Comparison of ENCODE assay signal across 12 mouse cellular contexts in genomic region chr17:67150441-67150840, GRCm38 (mm10).
"Had no signal": no experiment of that assay in that cellular context is flagged by ENCODE, and none has a peak within 500 bp of the region (broad histone marks: within the 10 kb centered on the region; RNA-seq: fewer than 3 reads in every experiment).

No protein-coding gene starts in this region.

- DNase-seq: kidney, adult 2 months; kidney, postnatal 14 days; midbrain, embryonic 14.5 days; right cerebral cortex, postnatal 14 days had no signal

- H3K36me3 ChIP-seq: kidney, embryonic 15.5 days; limb, embryonic 10.5 days; liver, embryonic 15.5 days; lung, embryonic 15.5 days; neural tube, embryonic 13.5 days had no signal

- H3K9me3 ChIP-seq: kidney, embryonic 15.5 days; limb, embryonic 10.5 days; liver, embryonic 15.5 days; lung, embryonic 15.5 days; neural tube, embryonic 13.5 days had no signal

- H3K27me3 ChIP-seq: kidney, embryonic 15.5 days; liver, embryonic 15.5 days; lung, embryonic 15.5 days; neural tube, embryonic 13.5 days had no signal

- ATAC-seq: intestine, embryonic 16.5 days had no signal

- H3K4me2 ChIP-seq: kidney, embryonic 15.5 days; liver, embryonic 11.5 days; liver, embryonic 15.5 days; lung, embryonic 15.5 days; neural tube, embryonic 13.5 days had no signal

- H3K27ac ChIP-seq: kidney, embryonic 15.5 days; left cerebral cortex, adult 2 months; limb, embryonic 10.5 days; liver, embryonic 15.5 days; lung, embryonic 15.5 days; neural tube, embryonic 13.5 days had no signal

- H3K4me3 ChIP-seq: kidney, embryonic 15.5 days; left cerebral cortex, adult 2 months; limb, embryonic 10.5 days; liver, embryonic 15.5 days; lung, embryonic 15.5 days; neural tube, embryonic 13.5 days had no signal

- H3K4me1 ChIP-seq: kidney, embryonic 15.5 days; limb, embryonic 10.5 days; liver, embryonic 15.5 days; lung, embryonic 15.5 days; neural tube, embryonic 13.5 days had no signal

- H3K9ac ChIP-seq: kidney, embryonic 15.5 days; liver, embryonic 15.5 days; lung, embryonic 15.5 days; neural tube, embryonic 13.5 days had no signal
